Mouse (Mus musculus): ENCODE data around the gene Gm16867. TPM values are rescaled to one million over a fixed set of nuclear protein-coding genes. Genes with fewer than 3 reads are reported as not detected.
"Not testable (repeated sequence)": the region's sequence is repeated elsewhere in the genome, so short reads cannot be mapped to it uniquely, and the experiment has no call there.

Gm16867 gene
- 5.3 and 8.4 TPM in 2 replicates for total RNA-seq (2021)
- long read RNA-seq, partial matches to known transcripts = 1 of 8 reads
- long read RNA-seq, other reads (novel, unspliced or antisense) = 5 of 8 reads

GRCm38 (mm10) chr14:69503174-69503573 is at the start of gene Gm16867:
Gene Gm16867, minus strand, starts transcription at chr14:69503362.
- DNase-seq = not testable (repeated sequence)

GRCm38 (mm10) chr14:69547310-69547709 is 44.1 kb upstream of the Gm16867 start:
- DNase-seq = not testable (repeated sequence)

- DNase-seq = not testable (repeated sequence)
These were observed 41.9 kb upstream of the Gm16867 start for GRCm38 (mm10) chr14:69545052-69545451.

DNA sequence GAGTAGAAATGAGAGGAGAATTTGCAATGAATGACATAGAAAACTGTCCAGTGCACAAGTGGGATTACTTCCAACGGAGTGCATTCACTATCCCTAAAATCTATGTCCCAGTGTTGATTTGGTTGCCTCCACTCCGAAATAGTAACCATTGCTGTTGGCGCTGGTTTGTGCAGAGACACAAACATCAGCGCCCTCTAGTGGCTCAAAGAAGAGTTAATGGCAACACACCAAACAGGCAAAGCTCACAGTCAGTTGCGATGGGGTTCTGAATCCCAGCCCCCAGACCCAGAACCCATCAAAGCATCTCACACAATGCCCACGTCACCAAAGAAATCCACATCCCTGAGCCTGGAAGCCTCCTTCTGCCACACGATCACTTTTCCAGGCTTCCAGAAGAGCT is 40.9 kb upstream of the Gm16867 start:
- not testable (repeated sequence) for DNase-seq

DNA sequence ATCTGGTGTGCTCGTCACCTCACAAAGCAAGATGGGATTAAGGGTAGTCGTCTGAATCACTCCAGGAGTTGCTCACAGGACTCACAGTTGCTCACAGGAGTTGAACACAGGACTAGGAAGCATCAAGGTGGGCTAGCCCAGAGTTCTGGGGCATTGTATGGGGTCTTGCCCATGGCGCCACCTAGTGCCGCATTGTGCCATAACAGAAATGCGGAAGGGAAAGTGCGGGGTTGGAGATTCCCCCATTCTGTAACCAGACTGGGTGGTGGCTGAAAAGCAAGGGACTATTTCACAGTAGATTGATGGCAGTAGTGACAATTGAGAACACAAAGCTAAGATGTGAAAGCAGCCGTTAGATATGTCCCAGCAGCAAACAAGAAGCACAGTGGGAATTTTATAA is 39.5 kb upstream of the Gm16867 start:
- not testable (repeated sequence) for DNase-seq

- DNase-seq = not testable (repeated sequence)
These were observed 37.0 kb upstream of the Gm16867 start for GRCm38 (mm10) chr14:69540113-69540512.

DNA sequence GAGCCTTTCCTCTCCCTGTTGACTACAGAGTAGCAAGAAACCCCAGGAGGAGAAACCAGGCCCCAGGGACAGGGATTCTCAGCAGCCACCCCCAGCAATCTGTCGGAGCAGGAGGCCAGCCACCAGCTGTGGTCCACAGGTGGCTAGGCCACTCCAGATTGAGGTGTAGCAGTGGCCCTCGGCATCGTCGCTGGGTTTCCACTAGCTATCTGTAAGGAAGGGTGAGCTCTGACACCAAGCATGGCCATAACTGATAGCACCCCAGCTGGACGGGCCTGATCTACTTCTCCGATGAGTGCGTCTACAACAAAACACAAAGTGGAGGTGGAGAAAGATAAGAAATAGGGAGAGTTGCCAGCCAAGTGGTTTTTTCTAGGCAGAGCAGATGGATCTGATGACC is 33.4 kb upstream of the Gm16867 start:
- DNase-seq = not testable (repeated sequence)

DNA sequence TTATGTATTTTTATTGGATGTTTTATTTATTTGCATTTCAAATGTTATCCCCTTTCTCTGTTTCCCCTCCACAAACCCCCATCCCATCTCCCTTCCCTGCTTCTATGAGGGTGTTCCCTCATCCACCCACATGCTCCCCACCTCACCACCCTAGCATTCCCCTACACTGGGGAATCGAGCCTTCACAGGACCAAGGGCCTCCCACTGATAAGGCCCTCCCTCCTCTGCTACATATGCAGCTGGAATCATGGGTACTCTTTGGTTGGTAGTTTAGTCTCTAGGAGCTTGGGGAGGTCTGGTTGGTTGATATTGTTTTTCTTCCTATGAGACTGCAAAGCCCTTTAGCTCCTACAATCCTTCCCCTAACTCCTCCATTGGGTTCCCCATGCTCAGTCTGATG is 23.0 kb upstream of the Gm16867 start:
- not testable (repeated sequence) for DNase-seq

DNA sequence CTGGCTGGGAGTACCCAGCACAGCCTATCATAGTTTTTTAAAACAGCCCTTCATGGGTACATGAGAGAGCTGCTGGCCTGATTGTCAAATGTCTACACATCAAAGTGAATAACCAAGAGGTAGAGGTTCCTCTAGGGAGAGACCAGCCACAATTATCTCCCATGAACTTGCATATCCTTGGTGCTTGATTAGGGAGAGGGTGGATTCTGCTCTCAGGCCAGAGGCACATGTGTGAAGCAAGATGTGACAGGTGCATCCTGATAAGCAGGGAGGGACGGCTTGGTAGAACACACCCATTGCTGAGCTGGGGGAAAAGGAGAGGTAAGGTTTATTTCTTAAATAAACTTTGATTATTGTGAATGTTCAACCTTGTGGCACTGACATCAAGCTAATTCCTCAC is 19.8 kb upstream of the Gm16867 start:
- DNase-seq = not testable (repeated sequence)

DNA sequence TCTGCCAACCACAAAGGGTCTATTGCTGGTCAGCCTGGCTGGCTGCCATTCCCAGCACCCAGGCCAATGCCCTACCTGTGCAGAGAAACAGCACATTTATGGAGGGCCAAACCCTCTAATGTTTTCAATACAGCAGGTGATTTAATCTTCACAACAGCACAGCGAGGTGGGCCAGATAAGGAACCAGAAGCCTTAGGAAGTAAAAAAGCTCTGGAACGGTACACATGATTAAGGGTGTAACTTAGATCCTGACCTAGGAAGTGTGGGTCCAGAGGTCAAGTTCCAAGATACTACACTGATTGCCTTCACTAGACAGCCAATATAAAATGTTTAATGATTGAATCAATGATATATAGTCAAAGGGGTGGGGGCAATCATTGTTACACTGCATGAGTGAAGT is 17.6 kb upstream of the Gm16867 start:
- not testable (repeated sequence) for DNase-seq

DNA sequence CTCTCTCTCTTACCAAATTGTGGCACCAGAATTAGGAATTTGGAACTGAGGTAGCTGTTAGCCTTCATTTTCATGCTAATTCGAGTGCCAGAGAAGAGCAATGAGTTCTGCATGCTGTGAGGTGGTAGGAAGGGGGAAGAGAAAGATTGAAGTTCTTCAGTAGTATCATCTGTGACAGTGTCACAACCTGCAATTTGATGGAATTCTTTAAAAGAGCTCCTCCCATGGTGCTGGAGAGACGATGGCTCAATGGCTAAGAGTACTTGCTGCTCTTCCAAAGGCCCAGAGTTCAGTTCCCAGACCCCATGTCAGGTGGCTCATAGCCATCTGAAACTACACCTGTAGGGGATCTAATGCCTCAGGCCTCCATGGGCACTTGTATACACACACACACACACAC is 9.3 kb upstream of the Gm16867 start, which contains the start of gene Gm27179:
Gm27179 (minus strand) TSS at position 101 of the 400 bp plus-strand sequence.
- not testable (repeated sequence) for DNase-seq

- not testable (repeated sequence) for DNase-seq
These were observed 3.8 kb upstream of the Gm16867 start for GRCm38 (mm10) chr14:69507000-69507399.

DNA sequence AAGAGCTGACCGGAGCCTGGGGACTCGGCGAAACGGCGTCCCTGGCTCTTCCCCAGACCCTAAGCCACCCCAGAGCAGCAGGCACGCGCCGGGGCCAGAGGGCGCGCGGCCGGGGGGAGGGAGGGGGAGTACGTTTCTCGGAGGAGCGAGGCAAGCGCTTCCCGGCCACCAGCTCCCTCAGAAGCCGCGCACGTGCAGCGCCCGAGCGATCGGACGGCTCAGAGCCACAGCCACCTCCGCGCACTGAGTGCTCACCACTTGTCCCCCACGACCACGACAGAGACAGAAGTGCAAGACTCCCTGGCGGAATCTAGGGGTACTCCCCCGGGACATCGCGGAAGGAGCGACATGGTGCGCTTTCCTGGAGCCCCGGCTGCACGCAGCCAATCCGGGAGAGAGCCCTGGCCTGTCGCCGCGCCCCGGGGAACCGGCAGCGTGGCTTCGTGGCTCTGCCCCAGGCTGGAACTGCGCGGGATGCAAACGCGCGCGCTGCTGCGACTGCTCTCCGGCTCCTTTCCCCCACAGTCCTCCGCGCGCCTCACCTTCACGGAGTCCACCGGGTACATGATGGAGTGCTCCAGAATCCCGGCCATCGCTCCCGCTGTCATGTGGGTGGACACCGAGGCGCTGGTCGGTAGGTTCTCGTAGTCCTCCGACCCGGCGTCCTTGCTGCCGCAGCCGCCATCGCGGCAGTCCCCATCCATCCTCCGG is 567 bp downstream of the Gm16867 start:
- not testable (repeated sequence) for DNase-seq

- DNase-seq = not testable (repeated sequence)
These were observed 6.9 kb downstream of the Gm16867 start for GRCm38 (mm10) chr14:69496259-69496658.

DNA sequence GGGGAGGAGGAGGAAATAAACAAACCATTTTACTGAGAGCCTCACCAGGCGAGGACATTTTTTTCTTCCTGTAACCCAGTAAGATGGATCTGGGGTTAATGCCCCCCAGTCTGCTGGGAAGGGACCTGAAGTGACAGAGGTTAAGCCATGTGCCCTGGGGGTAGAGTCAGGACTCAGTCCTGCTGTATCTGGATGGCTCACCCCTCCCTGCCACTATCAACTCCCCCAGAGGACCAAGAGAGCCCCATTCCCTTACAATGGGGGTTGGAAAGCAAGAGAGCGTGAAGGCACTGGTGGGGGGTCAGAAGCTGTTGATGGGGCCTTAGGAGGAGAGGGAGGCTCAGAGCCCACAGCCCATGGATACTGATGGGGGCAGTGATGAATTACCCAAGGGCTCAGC is 8.2 kb downstream of the Gm16867 start:
- not testable (repeated sequence) for DNase-seq

- not testable (repeated sequence) for DNase-seq
These were observed 8.6 kb downstream of the Gm16867 start for GRCm38 (mm10) chr14:69494522-69494921.

DNA sequence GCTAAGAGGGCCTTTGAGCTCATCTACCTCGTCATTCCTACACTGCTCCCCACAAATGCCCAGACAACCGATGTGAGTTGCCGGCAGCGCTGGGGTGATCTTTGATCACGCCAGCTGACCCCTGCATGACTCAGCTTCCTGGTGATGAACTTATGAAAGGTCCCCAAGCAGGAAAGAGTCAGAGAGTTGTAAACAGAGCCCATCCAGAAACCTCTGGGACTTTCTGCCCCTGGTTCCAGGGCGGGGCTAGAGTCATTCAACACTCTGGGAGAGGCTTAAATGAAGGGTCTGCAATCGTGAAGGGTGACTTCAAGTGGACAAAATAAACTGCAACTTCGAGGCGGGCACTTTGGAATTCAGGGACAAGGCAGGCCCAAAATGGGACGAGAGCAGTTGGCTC is 15.2 kb downstream of the Gm16867 start:
- not testable (repeated sequence) for DNase-seq

DNA sequence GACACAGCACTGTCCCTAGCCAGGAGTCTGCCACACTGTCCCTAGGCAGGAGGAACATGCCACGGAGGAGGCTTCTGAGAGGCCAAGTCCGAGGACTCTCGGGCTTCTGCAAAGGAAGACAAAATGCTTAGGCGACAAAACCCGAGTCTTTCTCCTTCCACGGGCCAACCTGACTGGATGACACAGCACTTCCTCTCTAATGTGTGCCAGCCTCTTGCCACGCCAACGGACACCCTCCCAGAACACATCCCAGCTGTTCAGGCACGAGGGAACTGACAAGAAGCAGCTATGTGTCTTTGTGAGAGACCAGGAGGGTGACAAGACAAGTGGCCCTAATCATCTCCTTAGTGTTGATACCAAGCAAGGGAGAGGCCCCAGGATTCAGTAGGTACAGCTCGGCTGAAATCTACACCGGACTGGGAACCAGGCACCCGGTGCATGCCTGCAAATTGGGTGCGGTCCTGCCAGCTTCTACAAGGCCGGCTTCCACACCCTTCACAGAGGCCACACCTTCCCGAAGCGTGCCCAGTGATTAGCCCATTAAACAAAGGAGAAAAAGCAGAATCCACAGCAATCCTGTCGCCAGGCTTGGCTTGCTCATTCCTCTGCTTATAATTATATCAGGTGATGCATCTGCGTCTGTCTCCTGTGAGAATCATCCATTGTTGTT is 17.6 kb downstream of the Gm16867 start:
- not testable (repeated sequence) for DNase-seq

GRCm38 (mm10) chr14:69473941-69474646 is 29.1 kb downstream of the Gm16867 start:
- DNase-seq = not testable (repeated sequence)

- DNase-seq = not testable (repeated sequence)
These were observed 29.8 kb downstream of the Gm16867 start for GRCm38 (mm10) chr14:69473322-69473721.

- DNase-seq = not testable (repeated sequence)
These were observed 32.9 kb downstream of the Gm16867 start for GRCm38 (mm10) chr14:69470122-69470708.

Measured in adrenal gland, postnatal 25 days (tissue).